In genomic region chr12:21122818-21123217, GRCm38 (mm10) we compare ENCODE assay signal across 17 mouse cellular contexts.
"Had no signal": no experiment of that assay in that cellular context is flagged by ENCODE, and none has a peak within 500 bp of the region (broad histone marks: within the 10 kb centered on the region; RNA-seq: fewer than 3 reads in every experiment).

No protein-coding gene starts in this region.

- H3K27ac ChIP-seq: kidney, postnatal 0 days; layer of hippocampus, adult 2 months; limb, embryonic 13.5 days; liver, embryonic 12.5 days; midbrain, embryonic 10.5 days; neural tube, embryonic 13.5 days; stomach, embryonic 15.5 days had no signal

- ATAC-seq: intestine, postnatal 0 days; liver, embryonic 12.5 days had no signal

- H3K4me3 ChIP-seq: layer of hippocampus, adult 2 months; limb, embryonic 13.5 days; liver, embryonic 12.5 days; midbrain, embryonic 10.5 days; neural tube, embryonic 13.5 days; stomach, embryonic 15.5 days had no signal

- H3K9me3 ChIP-seq: limb, embryonic 13.5 days; liver, embryonic 12.5 days; midbrain, embryonic 10.5 days; neural tube, embryonic 13.5 days; stomach, embryonic 15.5 days had no signal

- H3K9ac ChIP-seq: limb, embryonic 13.5 days; liver, embryonic 12.5 days; lung, embryonic 14.5 days; neural tube, embryonic 13.5 days; stomach, embryonic 15.5 days had no signal

- H3K27me3 ChIP-seq: limb, embryonic 13.5 days; liver, embryonic 12.5 days; neural tube, embryonic 13.5 days; stomach, embryonic 15.5 days had no signal

- DNase-seq: kidney, adult 8-10 months; kidney, postnatal 4 days; left cerebral cortex, postnatal 4 days; lung, embryonic 14.5 days; lung, postnatal 14 days; midbrain, embryonic 14.5 days; right cerebral cortex, postnatal 14 days; thymus, adult 2 months; thymus, postnatal 25 days had no signal

- H3K4me2 ChIP-seq: limb, embryonic 13.5 days; liver, embryonic 12.5 days; lung, embryonic 14.5 days; neural tube, embryonic 13.5 days; stomach, embryonic 15.5 days had no signal

- H3K36me3 ChIP-seq: limb, embryonic 13.5 days; liver, embryonic 12.5 days; neural tube, embryonic 13.5 days; stomach, embryonic 15.5 days had no signal
